Mouse (Mus musculus) heart, postnatal 0 days (tissue): ENCODE measurements at regions not wholly inside any gene's neighbourhood (a gene's known extent, or its start where the extent isn't known, plus 50 kb on each side); places are given as distances from the start of the nearest gene placed in this dataset.

Source experiments
- CTCF ChIP-seq: IDR thresholded peaks from 2 replicates; pipeline ENCODE4 v1.5.1; 2016; ENCODE audit warnings: antibody characterized with exemption, control low read depth, low read depth
- EP300 ChIP-seq: IDR thresholded peaks from 2 replicates; pipeline ENCODE4 v1.6.1; 2016; ENCODE audit warnings: antibody characterized with exemption, low read depth

DNA sequence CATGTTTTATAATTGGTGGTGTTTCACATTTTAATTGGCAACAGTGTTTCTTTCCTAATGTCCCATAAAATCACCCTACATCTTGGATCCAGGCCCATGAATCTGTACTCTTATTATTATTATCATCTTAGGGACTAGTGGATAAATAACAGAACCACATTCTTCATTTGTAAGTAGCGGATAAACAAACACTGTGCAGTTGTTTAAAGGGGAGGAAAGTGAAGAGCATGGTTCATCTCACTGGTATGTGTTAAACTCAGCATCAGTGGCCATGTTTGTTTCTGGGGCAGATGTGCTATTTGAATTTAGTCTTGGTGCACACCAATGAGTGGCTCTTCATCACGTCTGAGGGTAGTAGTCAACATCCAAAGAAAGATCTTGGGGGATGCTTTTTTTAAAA, 233.1 kb downstream of the Qk start:
- no peak for TF ChIP-seq CTCF
- no peak for TF ChIP-seq EP300
